Mouse (Mus musculus) layer of hippocampus, postnatal 36 days (tissue): ENCODE measurements around the gene Srsf3. TPM values are rescaled to one million over a fixed set of nuclear protein-coding genes. Genes with fewer than 3 reads are reported as not detected.
"Not testable (repeated sequence)": the region's sequence is repeated elsewhere in the genome, so short reads cannot be mapped to it uniquely, and the experiment has no call there.

ENCODE experiments used
- DNase-seq, 2 experiments: peaks; one replicate each; pipeline ENCODE4 v3.0.0; 2022
- total RNA-seq, 2 experiments: library from RNA; stranded (reverse); gene quantifications; 2 replicates each; pipeline ENCODE4 v1.2.3; 2021

Srsf3 gene
- total RNA-seq, 2 experiments from 2014 or later, result 141 to 147 TPM

DNA sequence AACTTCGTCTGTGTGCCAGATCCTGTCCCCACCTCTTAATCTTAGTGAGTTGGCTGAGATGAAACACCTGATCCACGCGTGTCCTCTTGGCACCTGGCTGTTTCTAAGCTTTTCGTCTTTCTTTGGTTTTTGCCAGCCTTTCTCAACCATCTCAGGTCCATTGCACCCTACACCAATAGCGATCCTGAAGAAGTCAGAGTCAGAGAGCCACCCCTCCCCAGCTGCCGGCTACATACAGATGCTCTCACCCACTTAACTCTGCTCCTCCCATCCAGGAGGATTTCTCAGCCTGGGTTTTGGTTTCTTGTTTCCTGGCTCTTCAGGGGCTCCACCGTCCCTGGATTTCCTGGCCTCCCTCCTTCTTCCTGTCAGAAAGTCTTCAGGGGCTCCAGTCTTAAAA is 13.0 kb upstream of the Srsf3 start:
- DNase-seq, result no peak

DNA sequence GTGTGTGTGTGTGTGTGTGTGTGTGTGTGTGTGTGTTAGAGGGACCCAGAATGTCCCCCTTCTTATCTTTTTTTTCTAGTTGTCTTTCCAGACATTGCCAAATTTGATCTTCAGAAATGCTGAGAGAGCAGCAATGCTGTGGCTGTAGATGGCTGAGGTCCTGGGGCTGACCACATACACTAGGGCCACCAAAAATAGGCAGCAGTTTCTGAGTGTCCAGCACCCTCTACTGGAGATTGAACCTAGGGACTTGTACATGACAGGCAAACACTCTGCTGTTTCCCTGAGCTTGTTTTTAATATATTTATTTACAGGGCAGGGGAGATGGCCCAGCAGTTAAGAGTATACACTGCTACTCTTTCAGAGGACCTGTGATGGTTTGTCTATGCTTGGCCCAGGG is 12.0 kb upstream of the Srsf3 start:
- no peak for DNase-seq

DNA sequence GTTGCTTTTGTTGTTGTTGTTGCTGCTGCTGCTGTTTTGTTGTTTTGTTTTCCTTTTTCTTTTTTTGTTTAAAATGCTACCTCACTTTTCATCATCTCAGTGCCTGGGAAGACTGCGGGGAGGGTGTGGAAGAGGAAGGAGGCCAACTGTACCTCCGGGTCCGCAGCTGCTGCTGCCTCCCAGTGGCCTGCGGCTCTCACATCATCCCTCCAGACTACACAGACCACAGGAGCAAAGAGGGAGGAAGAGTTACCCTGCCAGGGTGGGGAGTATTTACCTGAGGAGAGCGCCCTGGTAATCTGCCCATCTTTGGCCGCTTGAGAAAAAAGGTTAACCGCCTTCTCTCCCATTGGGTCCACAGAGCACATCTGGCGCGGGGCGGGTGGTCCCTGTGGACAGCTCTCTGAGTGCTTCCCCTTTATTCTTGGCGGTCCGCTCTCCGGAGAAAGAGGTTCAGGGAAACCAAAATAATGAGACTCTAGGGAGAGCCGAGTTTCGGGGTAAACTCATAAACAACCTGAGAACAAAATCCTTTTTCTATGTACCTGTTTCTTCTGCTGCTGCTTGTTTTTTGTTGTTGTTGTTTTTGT is 10.1 kb upstream of the Srsf3 start:
- no peak for DNase-seq

DNA sequence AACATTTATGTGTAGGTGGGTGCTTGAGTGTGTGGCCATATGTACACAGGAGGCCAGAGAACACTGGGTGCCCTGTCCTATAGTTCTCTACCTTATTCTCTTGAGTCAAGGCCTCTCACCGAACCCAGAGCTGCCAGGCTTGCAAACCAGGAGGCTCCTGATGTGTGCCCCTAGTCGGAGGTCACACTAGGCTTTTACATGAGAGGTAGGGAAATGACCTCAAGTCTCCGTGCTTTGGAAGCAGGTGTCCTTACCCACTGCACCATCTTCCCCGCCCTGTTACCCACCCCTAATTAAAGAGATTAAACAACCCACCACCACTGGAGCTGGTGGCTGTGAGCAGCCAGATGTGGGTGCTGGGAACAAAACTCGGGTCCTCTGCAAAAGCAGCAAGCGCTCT is 9.1 kb upstream of the Srsf3 start:
- no peak for DNase-seq

DNA sequence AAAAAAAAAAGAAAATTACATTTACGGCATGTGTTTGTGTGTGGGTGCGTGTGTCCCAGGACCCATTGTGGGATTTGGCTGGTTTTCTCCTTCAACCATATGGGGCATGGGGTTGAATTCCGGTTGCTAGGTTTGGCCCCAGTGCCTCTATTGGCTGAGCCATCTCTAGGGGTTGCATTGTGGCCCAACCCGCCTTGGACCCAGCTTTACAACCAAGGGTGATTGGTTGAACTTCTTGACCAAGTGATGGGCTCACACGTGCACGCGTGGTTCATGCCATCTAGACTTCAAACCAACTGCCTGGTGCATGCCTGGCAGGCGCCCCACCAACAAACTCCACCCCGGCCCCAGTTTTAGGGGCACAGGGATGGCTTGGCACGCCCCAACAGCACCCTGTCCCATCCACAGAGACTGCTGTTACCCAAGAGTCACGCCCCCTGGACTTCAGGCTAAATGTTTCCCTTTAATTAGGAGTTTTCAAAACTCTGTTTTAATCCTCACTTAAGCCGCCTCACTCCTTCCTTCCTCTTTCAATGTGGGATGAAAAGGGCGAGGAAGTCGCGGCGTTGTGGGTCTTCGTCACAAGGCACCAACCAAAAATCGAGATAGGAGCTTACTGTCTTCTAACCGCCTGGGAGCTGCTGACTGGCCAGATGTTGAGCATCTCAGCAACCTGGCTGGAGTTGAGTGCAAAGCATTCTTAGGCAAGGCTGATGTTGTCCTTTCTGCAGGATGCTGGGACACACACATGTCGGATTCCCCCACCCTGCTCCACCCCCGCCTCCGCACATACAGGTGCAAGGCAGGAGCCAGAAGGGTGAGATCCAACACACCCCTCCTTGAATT is 8.2 kb upstream of the Srsf3 start:
- no peak for DNase-seq

DNA sequence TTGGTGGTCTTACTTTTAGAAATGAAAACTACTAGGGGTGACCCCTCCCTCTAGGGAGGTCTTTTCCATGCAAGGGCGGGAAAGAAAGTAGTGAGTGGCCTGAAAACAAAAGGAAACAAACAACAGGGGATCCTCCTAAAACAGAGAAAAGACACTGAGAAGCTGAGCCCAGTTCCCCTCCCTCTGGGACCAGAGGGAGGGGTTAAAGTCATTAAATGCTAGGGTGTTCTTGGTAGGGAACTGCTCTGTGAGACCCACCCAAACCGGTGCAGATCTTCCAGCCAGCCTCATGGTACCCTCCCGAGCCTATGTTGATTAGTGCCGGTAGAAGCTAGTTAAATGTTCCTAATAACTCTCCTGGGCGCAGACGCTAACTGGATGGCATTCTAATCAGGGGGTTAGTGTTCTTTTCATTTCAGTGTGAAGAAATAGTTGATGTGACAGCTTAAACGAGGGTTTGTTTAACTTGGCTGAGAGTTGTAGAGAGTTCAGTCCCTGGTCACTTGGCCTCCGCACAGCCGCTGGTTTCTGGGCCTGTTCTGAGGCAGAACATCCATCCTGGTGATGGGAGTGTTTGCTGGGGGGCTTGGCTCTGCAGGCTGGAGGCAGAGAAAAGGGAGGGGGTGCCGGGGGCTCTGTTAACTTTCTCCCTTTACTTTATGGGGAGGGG is 7.4 kb upstream of the Srsf3 start:
- DNase-seq, result no peak

DNA sequence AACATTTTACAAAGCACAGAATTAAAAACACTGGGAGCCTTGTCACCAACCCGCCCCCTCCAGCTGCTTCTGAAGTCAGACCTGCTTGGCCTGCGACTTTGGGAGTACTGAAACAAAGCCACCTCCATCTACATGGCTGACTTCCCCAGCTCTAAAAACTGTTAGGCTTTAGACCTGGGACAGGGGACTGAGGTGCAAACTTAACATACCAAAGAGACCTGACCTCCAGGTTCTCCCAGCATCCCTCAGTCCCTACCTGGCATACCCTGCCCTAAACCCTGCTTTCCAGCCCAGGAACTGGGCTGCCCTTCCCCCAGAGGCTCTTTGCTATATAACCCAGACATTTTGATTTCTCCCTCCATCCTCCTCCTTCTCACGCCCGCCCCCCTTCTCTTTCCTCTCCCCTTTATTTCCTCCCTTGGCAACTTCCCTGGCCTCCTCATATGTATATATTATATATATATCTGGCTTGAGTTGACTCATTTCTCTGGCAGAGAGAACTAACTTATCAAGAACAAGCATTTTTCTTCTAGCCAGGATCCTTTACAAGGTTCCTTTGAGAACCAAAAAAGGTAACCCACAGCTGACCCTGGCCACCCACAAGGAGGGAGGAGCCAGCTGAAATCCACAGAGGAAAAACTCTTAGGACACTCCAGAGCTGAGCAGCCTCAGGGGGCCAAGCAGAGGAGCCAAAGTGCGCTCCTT is 5.6 kb upstream of the Srsf3 start:
- DNase-seq, result no peak

DNA sequence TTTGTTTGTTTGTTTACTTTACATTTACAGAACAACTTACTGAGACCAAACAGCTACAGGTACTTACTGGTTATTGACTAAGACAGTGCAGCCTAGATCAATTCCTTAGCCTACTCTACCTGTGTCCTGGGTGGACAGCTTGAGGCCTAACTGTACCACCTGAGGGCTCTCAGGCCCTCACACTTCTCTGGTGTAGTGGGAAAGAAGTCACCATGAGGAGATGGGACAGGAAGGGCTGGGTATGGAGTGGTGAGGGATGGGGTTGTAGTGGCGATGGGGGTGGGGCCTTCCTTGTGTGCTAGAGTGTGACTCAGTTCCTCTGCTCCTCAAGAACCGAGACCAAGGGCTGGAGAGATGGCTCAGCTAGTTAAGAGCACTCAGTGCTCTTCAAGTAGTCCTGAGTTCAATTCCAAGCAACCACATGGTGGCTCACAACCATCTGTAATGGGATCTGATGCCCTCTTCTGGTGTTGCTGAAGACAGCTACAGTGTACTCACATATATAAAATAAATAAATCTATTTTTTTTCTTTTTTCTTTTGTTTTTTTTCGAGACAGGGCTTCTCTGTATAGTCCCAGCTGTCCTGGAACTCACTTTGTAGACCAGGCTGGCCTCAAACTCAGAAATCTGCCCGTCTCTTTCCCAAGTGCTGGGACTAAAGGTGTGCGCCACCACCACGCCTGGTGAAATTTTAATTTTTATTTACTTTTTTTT is 1.9 kb upstream of the Srsf3 start:
- no peak for DNase-seq

DNA sequence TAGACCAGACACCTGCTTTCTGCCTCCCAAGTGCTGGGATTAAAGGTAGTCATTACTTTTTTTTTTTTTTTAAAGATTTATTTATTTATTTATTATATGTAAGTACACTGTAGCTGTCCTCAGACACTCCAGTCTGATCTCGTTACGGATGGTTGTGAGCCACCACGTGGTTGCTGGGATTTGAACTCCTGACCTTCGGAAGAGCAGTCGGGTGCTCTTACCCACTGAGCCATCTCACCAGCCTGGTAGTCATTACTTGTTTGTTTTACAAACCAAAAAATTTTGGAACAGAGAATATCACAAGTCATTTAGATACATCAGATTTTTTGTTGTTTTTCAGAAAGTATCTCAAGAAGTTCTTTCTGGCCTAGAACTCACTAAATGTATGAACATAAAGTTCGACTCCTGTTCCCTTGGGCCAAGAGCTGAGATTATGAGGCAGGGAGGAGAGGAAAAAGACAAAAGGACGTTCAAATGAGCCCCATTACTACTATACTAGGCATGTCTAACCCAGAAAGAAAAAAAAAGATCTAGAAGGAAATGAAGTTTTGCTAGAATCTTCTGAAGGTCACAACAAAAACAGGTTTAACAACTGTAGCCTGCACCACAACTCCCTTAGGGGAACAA is 1.2 kb upstream of the Srsf3 start:
- DNase-seq, result not testable (repeated sequence)

DNA sequence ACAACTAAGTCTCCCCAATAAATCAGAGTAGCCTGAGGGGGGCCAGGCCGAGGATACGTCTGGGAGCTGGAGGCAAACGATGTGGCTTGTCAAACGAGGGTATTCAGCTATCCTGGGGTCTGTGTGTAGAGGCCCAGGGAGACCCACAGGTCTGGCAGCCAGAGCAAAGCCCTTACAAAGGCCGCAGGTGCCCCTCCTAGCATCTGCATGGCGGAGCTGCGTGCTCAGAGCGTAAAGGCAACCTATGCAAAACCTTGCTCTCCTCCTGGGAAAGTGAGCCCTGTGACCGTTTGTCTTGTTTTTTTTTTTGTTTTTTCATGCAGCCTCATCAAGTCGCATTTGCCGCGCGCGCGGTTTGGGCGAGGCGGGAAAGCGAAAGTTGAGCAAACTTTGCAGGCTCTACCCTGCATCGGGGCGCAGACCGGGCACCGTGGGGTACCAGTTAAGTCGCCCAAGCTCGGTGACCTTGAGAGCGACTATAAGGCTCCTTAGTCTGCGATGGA is 606 bp upstream of the Srsf3 start:
- DNase-seq, result peak in 1 of 2 experiments; percentile 35

DNA sequence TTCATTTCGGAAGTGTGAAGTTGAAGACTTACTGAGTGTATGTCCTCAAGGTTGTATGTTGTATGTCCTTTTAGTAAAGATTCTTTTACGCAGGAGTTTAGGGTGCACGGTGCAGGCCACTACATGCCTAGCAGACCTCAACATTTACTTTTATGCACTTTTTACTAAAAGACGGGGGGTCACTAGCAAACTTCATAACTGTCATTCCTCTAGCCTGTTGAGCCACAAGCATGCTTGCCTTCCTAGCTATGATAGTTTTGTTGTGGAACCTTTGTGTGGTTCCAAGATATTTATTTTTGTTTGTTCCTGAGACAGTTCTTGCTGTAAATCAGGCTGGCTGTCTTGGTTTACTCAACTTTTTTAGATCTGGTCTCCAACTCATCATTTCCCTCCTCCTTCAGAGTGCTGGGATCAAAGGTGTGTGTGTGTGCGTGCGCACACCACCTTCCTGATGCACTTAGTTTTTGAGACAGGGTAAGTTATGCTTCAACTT is 1.2 kb downstream of the Srsf3 start:
- DNase-seq, result no peak

DNA sequence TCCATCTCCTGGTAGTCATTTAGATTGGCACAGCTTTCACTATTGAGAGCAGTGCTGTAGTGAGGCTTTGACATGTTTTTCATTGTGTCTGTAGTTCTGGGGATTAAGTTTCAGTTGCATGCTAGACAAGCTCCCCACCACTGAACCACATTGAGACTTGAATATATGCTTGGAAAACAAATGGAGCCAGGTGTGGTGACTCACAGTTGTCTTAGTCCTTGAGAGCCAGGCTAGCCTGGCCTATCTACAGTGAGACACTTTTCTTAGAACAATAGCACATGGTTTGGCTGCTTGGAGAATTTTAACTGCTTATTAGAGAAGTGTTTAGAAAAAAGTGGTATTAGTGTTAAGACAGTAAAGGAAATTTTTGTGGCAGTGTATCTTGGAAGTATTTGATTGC is 1.8 kb downstream of the Srsf3 start:
- DNase-seq, result no peak

DNA sequence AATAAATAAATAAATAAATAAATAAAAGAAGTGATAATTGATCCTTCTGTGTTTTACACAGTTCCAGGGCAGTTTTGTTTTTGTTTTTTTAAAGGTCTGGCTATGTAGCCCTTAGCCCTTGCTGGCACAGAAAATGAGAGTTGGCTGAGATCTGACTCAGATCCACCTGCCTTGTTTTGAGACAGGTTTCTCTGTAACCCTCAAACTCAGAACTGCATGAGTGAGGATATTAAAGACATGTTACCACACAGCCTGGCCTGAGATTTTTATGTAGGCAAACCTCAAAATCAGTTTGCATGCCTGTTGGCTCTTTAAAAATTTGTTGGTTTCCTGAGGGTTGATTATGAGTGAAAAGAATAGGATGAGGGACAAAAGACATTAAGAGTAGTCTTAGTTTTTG is 3.1 kb downstream of the Srsf3 start:
- DNase-seq, result no peak

DNA sequence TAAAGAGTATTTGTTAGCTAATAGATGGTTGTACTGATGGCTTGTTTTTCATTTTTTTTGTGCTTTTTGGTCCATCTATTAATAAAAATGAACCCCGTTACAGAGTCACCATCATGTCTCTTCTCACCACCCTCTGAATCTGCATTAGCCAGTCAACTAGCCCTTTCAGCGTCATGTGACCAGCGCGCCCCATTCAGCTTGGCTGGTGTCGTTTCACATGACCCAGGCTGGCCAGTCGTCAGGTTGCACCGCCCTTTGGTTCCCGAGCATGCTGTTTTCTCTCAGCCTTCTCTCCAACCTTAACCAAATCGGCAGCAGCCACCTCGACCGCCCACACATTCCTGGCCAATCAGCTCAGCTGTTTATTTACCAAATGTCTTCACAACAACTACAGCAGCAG is 6.9 kb downstream of the Srsf3 start:
- DNase-seq, result no peak

DNA sequence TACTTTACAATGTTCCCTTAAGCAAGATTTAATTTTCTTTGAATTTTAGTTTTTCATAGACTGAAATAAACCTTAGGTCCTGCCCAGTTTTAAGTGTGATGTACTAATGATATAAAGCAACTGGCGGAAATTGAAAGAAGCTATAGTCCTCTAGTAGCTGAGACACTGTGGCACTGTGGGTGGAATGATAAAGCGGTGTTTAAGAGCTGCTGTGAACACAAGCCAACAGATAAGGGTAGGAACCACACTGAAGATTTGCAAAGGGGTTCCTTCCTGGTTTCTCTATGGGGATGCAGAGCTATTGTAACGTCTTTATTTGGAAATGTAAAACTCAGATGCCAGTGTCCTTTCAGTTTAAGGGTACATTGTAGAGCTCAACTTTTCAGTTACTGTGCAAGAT is 9.2 kb downstream of the Srsf3 start:
- DNase-seq, result not testable (repeated sequence)

DNA sequence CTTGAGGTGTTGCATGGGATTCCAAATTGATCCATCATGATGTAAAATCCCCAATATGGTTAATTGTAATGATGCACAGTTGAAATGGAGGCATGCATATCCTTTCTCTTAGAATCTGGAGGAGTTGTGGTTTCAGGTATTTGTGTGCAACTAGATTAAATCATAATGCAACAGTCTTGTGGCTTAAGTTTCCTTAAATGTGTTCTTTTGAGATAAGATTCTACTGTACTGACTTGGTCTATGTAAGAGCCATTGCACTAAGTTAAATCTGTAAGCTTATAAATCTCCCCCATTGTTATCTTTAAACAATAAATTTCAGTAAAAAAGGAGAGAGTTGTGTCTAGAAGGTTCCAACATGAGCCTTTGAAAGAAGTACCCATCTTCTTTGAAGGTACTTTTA is 10.1 kb downstream of the Srsf3 start:
- no peak for DNase-seq

DNA sequence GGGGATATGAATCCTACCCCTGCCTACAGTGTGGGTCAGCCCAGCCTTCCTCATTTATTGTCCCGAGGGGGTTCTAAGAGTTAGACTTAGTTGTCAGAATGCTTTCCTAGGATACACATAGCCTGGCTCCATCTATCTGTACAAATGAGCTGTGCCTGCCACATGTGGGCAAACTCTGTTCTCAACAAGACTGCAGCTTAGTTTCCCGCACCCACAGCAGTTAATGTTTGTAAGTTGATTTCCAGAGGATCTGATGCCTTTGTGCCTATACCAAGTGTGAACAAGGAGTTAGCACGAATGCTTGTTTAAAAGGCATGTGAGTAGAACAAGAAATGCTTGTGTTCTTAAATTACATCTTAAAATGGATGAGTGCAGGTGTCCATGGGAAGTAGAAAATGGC is 11.2 kb downstream of the Srsf3 start:
- DNase-seq, result no peak

DNA sequence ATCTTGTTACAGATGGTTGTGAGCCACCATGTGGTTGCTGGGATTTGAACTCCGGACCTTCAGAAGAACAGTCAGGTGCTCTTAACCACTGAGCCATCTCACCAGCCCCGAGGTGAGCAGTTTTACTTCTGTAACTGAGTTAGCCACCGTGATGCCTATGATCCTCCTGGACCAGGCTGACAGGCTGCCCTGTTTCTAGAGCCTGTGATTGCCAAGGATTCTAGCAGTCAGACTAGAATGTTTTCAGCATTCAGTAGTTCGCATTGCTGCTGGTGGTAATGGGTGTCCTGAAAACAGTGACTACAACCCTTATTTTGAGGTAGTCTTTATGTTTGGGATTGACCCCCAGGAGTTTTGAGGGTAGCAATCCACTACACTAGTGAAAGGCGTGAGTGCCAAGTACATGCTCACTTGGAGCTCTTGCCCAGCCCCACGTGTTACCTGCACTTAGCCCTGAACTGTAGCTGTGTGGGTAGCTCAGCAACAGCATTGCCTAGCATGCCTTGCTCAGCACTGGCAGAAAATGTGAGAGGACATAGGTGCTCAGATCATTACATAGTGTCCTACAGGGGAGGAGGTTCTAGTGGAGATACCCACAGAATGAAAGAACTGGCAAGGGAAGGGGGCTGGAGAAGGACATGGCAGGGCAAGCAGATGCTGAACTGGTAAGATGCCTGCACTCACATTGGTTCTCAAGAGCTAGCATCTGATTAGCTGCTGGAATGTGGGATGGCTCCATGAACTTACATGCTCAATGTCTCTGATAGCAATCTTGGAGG is 11.9 kb downstream of the Srsf3 start:
- DNase-seq, result no peak

DNA sequence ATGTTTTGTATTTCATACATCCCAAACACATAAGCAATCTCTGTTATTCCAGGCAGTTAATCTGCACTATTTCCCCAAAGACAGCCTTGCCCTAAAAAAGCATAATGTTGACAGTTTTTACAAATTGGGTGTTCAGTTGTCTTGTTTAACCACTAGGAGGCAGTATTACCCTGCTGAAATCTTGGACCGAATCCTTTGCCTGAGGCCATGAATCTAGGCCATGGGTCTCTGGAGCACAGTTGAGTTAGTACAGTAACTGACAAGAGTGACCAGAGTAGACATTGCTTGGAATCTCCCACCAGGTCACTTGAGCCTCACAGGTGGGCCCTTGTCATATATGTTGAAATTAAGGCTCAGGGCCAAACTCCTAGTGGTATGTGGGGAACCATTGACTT is 12.5 kb downstream of the Srsf3 start:
- no peak for DNase-seq

DNA sequence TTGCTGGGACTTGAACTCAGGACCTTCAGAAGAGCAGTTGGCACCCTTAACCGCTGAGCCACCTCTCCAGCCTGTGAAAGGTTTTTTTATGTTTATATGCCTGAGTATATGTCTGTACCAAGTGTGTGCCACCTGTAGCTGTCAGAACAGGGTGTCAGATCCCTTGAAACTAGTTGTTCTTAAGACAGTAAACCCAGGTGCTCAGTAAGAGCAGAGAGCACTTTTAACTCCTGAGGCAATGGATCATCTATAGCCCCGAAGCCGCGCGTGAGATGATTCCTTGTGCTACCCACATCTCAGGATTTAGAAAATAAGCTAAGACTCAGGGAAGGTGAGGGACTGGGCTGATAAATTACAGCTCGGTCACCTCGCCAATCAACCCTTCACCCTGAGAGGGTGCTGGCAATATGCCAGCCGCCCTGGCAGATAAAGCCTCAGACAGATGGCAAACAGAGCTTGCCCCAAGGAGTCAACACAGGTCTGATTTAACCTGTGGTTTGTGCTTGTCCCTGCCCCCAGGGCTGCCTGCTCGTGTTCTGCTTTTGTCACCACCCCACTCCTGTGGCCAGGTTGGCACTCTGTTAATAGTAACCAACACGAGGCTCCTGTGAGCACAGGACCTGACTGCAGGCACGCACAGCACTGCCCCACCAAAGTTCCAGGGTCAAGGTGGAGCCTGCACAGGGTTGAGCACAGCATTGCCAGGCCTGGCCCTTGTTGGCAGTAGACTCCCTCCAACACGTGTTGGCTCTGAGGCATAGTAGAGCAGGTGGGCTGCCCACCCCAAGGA is 13.5 kb downstream of the Srsf3 start:
- no peak for DNase-seq
